Mouse (Mus musculus) erythroblast, embryonic 14.5 days (primary cell): Measurements from ENCODE around the gene Pdgfd.

Source experiments
- GATA1 ChIP-seq: IDR thresholded peaks from 2 replicates; pipeline ENCODE4 v1.6.1; 2012; ENCODE audit warnings: low read length, inconsistent platforms, mixed read lengths
- TAL1 ChIP-seq: IDR thresholded peaks from 3 replicates; pipeline ENCODE4 v1.6.1; 2012; ENCODE audit warnings: low read length, inconsistent platforms, mixed read lengths

DNA sequence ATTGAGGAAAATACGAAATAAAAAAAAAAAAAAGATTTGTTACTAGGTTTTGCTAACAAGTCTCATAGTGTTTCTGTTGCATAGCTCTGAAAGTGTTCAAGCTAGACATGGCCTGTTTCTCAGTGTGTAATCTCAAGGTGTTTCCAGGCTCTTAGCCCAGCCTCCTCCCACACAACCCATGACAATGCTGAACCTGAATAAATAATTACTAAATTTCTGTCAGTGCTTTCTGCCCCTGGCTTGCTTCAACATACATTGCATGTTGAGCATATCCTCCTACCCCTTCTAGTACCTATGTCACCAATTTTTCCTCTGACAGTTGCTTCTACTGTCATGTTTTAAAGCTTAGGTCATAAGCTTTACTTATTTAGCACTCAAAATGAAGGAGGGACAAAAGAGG lies 171.0 kb downstream of the Pdgfd start:
- no peak for TF ChIP-seq GATA1
- no peak for TF ChIP-seq TAL1
